Mouse (Mus musculus) E14TG2a.4 (cell line): ENCODE measurements around the gene Iqschfp.

Experiments used
- CTCF ChIP-seq: conservative IDR thresholded peaks from 2 replicates; pipeline ENCODE4 v1.5.1; 2014; ENCODE audit warnings: low read length
- NANOG ChIP-seq: IDR thresholded peaks from 2 replicates; pipeline ENCODE4 v1.6.1; 2014; ENCODE audit warnings: borderline replicate concordance, low read length, mixed read lengths

DNA sequence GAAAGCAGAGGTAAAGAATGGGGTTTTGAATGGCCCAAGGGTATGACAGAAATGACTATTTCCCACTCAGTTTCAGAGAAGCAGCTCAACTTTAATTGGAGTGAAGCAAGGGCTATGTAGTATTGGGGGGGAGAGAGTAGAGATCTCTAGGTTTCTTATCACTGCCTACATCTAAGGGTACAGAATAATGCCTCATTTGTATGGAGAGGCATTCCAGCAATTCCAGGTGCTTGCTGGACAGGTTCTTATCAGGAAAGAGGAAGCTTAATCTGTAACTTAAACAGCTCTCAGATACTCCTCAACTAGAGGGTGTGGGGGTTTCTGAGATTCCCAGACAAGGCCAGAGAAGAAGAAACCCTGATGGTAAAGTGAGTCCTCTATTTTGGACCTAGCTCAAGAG is 120.3 kb downstream of the Iqschfp start:
- TF ChIP-seq CTCF: no peak
- TF ChIP-seq NANOG: no peak
